Mouse (Mus musculus): ENCODE measurements at regions not wholly inside any gene's neighbourhood (a gene's known extent, or its start where the extent isn't known, plus 50 kb on each side); places are given as distances from the start of the nearest gene placed in this dataset.

GRCm38 (mm10) chr14:68447240-68447923, 846.7 kb downstream of the Synb start:
- no peak for DNase-seq

- DNase-seq, result no peak
Observed at GRCm38 (mm10) chr14:68433326-68433725, 860.8 kb downstream of the Synb start.

GRCm38 (mm10) chr14:68432111-68432510, 862.0 kb downstream of the Synb start:
- DNase-seq, result no peak

- DNase-seq, result no peak
Observed at GRCm38 (mm10) chr14:68427235-68427634, 866.9 kb downstream of the Synb start.

- no peak for DNase-seq
Observed at GRCm38 (mm10) chr14:68392440-68392839, 901.7 kb downstream of the Synb start.

- DNase-seq, result no peak
Observed at GRCm38 (mm10) chr14:68391875-68392274, 902.2 kb downstream of the Synb start.

GRCm38 (mm10) chr14:68381741-68382140, 912.4 kb downstream of the Synb start:
- DNase-seq, result no peak

- no peak for DNase-seq
Observed at GRCm38 (mm10) chr14:68367696-68368095, 926.4 kb downstream of the Synb start.

GRCm38 (mm10) chr14:68363892-68364291, 930.2 kb downstream of the Synb start:
- no peak for DNase-seq

- DNase-seq, result no peak
Observed at GRCm38 (mm10) chr14:68361998-68362397, 932.1 kb downstream of the Synb start.

- no peak for DNase-seq
Observed at GRCm38 (mm10) chr14:68361481-68361880, 932.6 kb downstream of the Synb start.

- DNase-seq, result no peak
Observed at GRCm38 (mm10) chr14:68356396-68356795, 937.7 kb downstream of the Synb start.

- DNase-seq, result no peak
Observed at GRCm38 (mm10) chr14:68355462-68355905, 938.6 kb downstream of the Synb start.

- DNase-seq, result no peak
Observed at GRCm38 (mm10) chr14:68345527-68345926, 948.6 kb downstream of the Synb start.

GRCm38 (mm10) chr14:68344715-68345114, 949.4 kb downstream of the Synb start:
- no peak for DNase-seq

GRCm38 (mm10) chr14:68338440-68338839, 955.7 kb downstream of the Synb start:
- DNase-seq, result no peak

- no peak for DNase-seq
Observed at GRCm38 (mm10) chr14:68325061-68325460, 969.0 kb downstream of the Synb start.

- DNase-seq, result peak; percentile 91
Observed at GRCm38 (mm10) chr14:68323008-68323407, 971.1 kb downstream of the Synb start.

GRCm38 (mm10) chr14:68307973-68308660, 986.0 kb downstream of the Synb start:
- no peak for DNase-seq

- no peak for DNase-seq
Observed at GRCm38 (mm10) chr14:68305166-68305565, 988.9 kb downstream of the Synb start.

- no peak for DNase-seq
Observed at GRCm38 (mm10) chr14:68301710-68302109, 992.4 kb downstream of the Synb start.

GRCm38 (mm10) chr14:68285546-68285945, 1008.6 kb downstream of the Synb start:
- peak; percentile 41 for DNase-seq

GRCm38 (mm10) chr14:68261436-68261835, 1032.7 kb downstream of the Synb start:
- DNase-seq, result no peak

- no peak for DNase-seq
Observed at GRCm38 (mm10) chr14:68246966-68247365, 1047.1 kb downstream of the Synb start.

GRCm38 (mm10) chr14:68240146-68240545, 1054.0 kb downstream of the Synb start:
- DNase-seq, result no peak

Data from cerebellum, adult 11-12 months (tissue).